Mouse (Mus musculus): ENCODE measurements around the gene 1700019N19Rik. TPM values are rescaled to one million over a fixed set of nuclear protein-coding genes. Genes with fewer than 3 reads are reported as not detected.

The 1700019N19Rik gene
- polyA plus RNA-seq, 1 experiment = 0.35 TPM

- no peaks in the 10 kb centered on the region for H3K36me3 ChIP-seq (ENCODE audit: control insufficient read depth, insufficient read depth, low read length)
- TF ChIP-seq CTCF (IDR thresholded peaks at IDR 0.05; ENCODE audit: borderline replicate concordance, control insufficient read depth, extremely low read depth, insufficient read depth, low read length, poor library complexity) = no peak
- TF ChIP-seq POLR2A (IDR thresholded peaks at IDR 0.05; ENCODE audit: control insufficient read depth, extremely low read depth, insufficient read depth, low read length, poor library complexity) = no peak
- WGBS = 92% methylated on average over 11 of the region's 11 CpGs
- H3K27ac ChIP-seq (ENCODE audit: control insufficient read depth, insufficient read depth, low read length) = no peak overlapping the region
- no peaks in the 10 kb centered on the region for H3K27me3 ChIP-seq (ENCODE audit: control insufficient read depth, insufficient read depth, low read length)
- no peaks in the 10 kb centered on the region for H3K4me1 ChIP-seq (replicated peaks; ENCODE audit: control insufficient read depth, insufficient read depth, low read length)
- DNase-seq = no peak
- H3K4me3 ChIP-seq (ENCODE audit: control insufficient read depth, insufficient read depth, low read length) = no peak overlapping the region
Observed at GRCm38 (mm10) chr19:58789194-58789593, 5.1 kb downstream of the 1700019N19Rik start.

- no peak for DNase-seq
- H3K4me1 ChIP-seq (replicated peaks; ENCODE audit: control insufficient read depth, insufficient read depth, low read length) = no peaks in the 10 kb centered on the region
- WGBS = 30% methylated on average over 7 of the region's 7 CpGs
- no peaks in the 10 kb centered on the region for H3K36me3 ChIP-seq (ENCODE audit: control insufficient read depth, insufficient read depth, low read length)
- H3K4me3 ChIP-seq (ENCODE audit: control insufficient read depth, insufficient read depth, low read length) = no peak overlapping the region
- H3K27ac ChIP-seq (ENCODE audit: control insufficient read depth, insufficient read depth, low read length) = no peak overlapping the region
- no peaks in the 10 kb centered on the region for H3K27me3 ChIP-seq (ENCODE audit: control insufficient read depth, insufficient read depth, low read length)
- TF ChIP-seq POLR2A (IDR thresholded peaks at IDR 0.05; ENCODE audit: control insufficient read depth, extremely low read depth, insufficient read depth, low read length, poor library complexity) (no peak), CTCF (IDR thresholded peaks at IDR 0.05; ENCODE audit: borderline replicate concordance, control insufficient read depth, extremely low read depth, insufficient read depth, low read length, poor library complexity) (no peak)
Observed at GRCm38 (mm10) chr19:58783938-58784337, 10.3 kb downstream of the 1700019N19Rik start.

GRCm38 (mm10) chr19:58781566-58781965 is 12.7 kb downstream of the 1700019N19Rik start:
- 88% methylated on average over 4 of the region's 4 CpGs for WGBS
- no peak for TF ChIP-seq POLR2A (IDR thresholded peaks at IDR 0.05; ENCODE audit: control insufficient read depth, extremely low read depth, insufficient read depth, low read length, poor library complexity)
- TF ChIP-seq CTCF (IDR thresholded peaks at IDR 0.05; ENCODE audit: borderline replicate concordance, control insufficient read depth, extremely low read depth, insufficient read depth, low read length, poor library complexity) = no peak
- H3K4me3 ChIP-seq (ENCODE audit: control insufficient read depth, insufficient read depth, low read length) = no peak overlapping the region
- H3K27me3 ChIP-seq (ENCODE audit: control insufficient read depth, insufficient read depth, low read length) = no peaks in the 10 kb centered on the region
- DNase-seq = no peak
- no peaks in the 10 kb centered on the region for H3K36me3 ChIP-seq (ENCODE audit: control insufficient read depth, insufficient read depth, low read length)
- no peaks in the 10 kb centered on the region for H3K4me1 ChIP-seq (replicated peaks; ENCODE audit: control insufficient read depth, insufficient read depth, low read length)
- H3K27ac ChIP-seq (ENCODE audit: control insufficient read depth, insufficient read depth, low read length) = no peak overlapping the region

GRCm38 (mm10) chr19:58776461-58776860 is 17.8 kb downstream of the 1700019N19Rik start:
- Histone ChIP-seq H3K4me3 (ENCODE audit: control insufficient read depth, insufficient read depth, low read length) (no peak overlapping the region), H3K27me3 (ENCODE audit: control insufficient read depth, insufficient read depth, low read length) (no peaks in the 10 kb centered on the region), H3K36me3 (ENCODE audit: control insufficient read depth, insufficient read depth, low read length) (no peaks in the 10 kb centered on the region), H3K4me1 (replicated peaks; ENCODE audit: control insufficient read depth, insufficient read depth, low read length) (no peaks in the 10 kb centered on the region), H3K27ac (ENCODE audit: control insufficient read depth, insufficient read depth, low read length) (no peak overlapping the region)
- no peak for DNase-seq
- TF ChIP-seq POLR2A (IDR thresholded peaks at IDR 0.05; ENCODE audit: control insufficient read depth, extremely low read depth, insufficient read depth, low read length, poor library complexity) (no peak), CTCF (IDR thresholded peaks at IDR 0.05; ENCODE audit: borderline replicate concordance, control insufficient read depth, extremely low read depth, insufficient read depth, low read length, poor library complexity) (no peak)
- 76% methylated on average over 5 of the region's 5 CpGs for WGBS

GRCm38 (mm10) chr19:58767329-58767728 is 26.9 kb downstream of the 1700019N19Rik start:
- H3K4me3 ChIP-seq (ENCODE audit: control insufficient read depth, insufficient read depth, low read length) = no peak overlapping the region
- WGBS = 97% methylated on average over 6 of the region's 6 CpGs
- no peaks in the 10 kb centered on the region for H3K4me1 ChIP-seq (replicated peaks; ENCODE audit: control insufficient read depth, insufficient read depth, low read length)
- H3K27ac ChIP-seq (ENCODE audit: control insufficient read depth, insufficient read depth, low read length) = no peak overlapping the region
- no peaks in the 10 kb centered on the region for H3K36me3 ChIP-seq (ENCODE audit: control insufficient read depth, insufficient read depth, low read length)
- TF ChIP-seq CTCF (IDR thresholded peaks at IDR 0.05; ENCODE audit: borderline replicate concordance, control insufficient read depth, extremely low read depth, insufficient read depth, low read length, poor library complexity) (no peak), POLR2A (IDR thresholded peaks at IDR 0.05; ENCODE audit: control insufficient read depth, extremely low read depth, insufficient read depth, low read length, poor library complexity) (no peak)
- no peak for DNase-seq
- no peaks in the 10 kb centered on the region for H3K27me3 ChIP-seq (ENCODE audit: control insufficient read depth, insufficient read depth, low read length)

- H3K4me1 ChIP-seq (replicated peaks; ENCODE audit: control insufficient read depth, insufficient read depth, low read length) = no peaks in the 10 kb centered on the region
- no peaks in the 10 kb centered on the region for H3K27me3 ChIP-seq (ENCODE audit: control insufficient read depth, insufficient read depth, low read length)
- no peak overlapping the region for H3K4me3 ChIP-seq (ENCODE audit: control insufficient read depth, insufficient read depth, low read length)
- no peak for TF ChIP-seq CTCF (IDR thresholded peaks at IDR 0.05; ENCODE audit: borderline replicate concordance, control insufficient read depth, extremely low read depth, insufficient read depth, low read length, poor library complexity)
- TF ChIP-seq POLR2A (IDR thresholded peaks at IDR 0.05; ENCODE audit: control insufficient read depth, extremely low read depth, insufficient read depth, low read length, poor library complexity) = no peak
- no peak for DNase-seq
- no peaks in the 10 kb centered on the region for H3K36me3 ChIP-seq (ENCODE audit: control insufficient read depth, insufficient read depth, low read length)
- no peak overlapping the region for H3K27ac ChIP-seq (ENCODE audit: control insufficient read depth, insufficient read depth, low read length)
- WGBS = 27% methylated on average over 12 of the region's 12 CpGs
Observed at GRCm38 (mm10) chr19:58762848-58763541, 31.3 kb downstream of the 1700019N19Rik start.

All from thymus, adult 2 months (tissue).